28 mouse cellular contexts compared by ENCODE assay signal in the genomic region with DNA sequence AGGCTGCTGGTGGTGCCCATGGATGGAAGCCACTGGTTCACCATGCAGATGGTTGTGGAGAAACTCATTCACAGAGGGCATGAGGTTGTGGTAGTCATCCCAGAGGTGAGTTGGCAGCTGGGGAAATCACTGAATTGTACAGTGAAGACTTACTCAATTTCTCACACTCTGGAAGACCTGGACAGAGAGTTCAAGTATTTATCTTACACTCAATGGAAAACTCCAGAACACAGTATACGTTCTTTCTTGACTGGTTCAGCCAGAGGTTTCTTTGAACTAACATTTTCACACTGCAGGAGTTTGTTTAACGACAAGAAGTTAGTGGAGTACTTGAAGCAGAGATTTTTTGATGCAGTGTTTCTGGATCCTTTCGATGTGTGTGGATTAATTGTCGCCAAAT. TPM values are rescaled to one million over a fixed set of nuclear protein-coding genes. Genes with fewer than 3 reads are reported as not detected.
DNase-seq lines count a peak whose midpoint lies in the region; ATAC-seq and TF ChIP-seq lines count a peak whose summit lies in the region.
"Had no signal": no experiment of that assay in that cellular context is flagged by ENCODE, and none has a peak within 500 bp of the region (broad histone marks: within the 10 kb centered on the region; RNA-seq: fewer than 3 reads in every experiment).

No protein-coding gene starts in this region.

- no peaks in the 10 kb centered on the region for H3K36me3 ChIP-seq in intestine, embryonic 16.5 days (ENCODE audit: control insufficient read depth, insufficient read depth, low read length)
- H3K36me3 ChIP-seq in intestine, embryonic 15.5 days = no peaks in the 10 kb centered on the region
- no peaks in the 10 kb centered on the region for H3K36me3 ChIP-seq in liver, adult 2 months (ENCODE audit: control insufficient read depth, insufficient read depth, low read length)
- H3K36me3 ChIP-seq in lung, postnatal 0 days (ENCODE audit: insufficient read depth, low read length) = no peaks in the 10 kb centered on the region
- no peaks in the 10 kb centered on the region for H3K36me3 ChIP-seq in intestine, postnatal 0 days (ENCODE audit: control insufficient read depth, insufficient read depth)
- no peaks in the 10 kb centered on the region for H3K36me3 ChIP-seq in neural tube, embryonic 15.5 days
- H3K36me3 ChIP-seq: G1E had no signal

- no peak for DNase-seq in liver, adult 2 months (ENCODE audit: extremely low read depth, low read depth, low spot score)
- DNase-seq in liver = no peak
- peak; percentile 58 for DNase-seq in lung, postnatal 0 days (ENCODE audit: low spot score)
- DNase-seq in lung, postnatal 36 days = no peak
- DNase-seq: adrenal gland, adult 2 months; adrenal gland, adult 8-10 months; adrenal gland, postnatal 10 days; adrenal gland, postnatal 14 days; adrenal gland, postnatal 25 days; adrenal gland, postnatal 36 days; B cell, adult 2 months; cerebellum, adult 11 months; cerebellum, adult 11-12 months had no signal

- ATAC-seq in intestine, embryonic 16.5 days = no peak; the same call in 1 of the 2 replicates
- no peak for ATAC-seq in intestine, embryonic 15.5 days
- peak; percentile 67 for ATAC-seq in lung, postnatal 0 days
- 0 out of 2 replicates have a peak, but pooled peaks have one; percentile 27 for ATAC-seq in intestine, postnatal 0 days
- no peak for ATAC-seq in neural tube, embryonic 15.5 days (ENCODE audit: low FRiP score)
- ATAC-seq: activated CD4-positive, CD25-positive, alpha-beta regulatory T cell, adult 4 months; CD4-positive, CD25-positive, alpha-beta regulatory T cell, adult 4 months; Patski had no signal

- H3K4me3 ChIP-seq in intestine, embryonic 16.5 days (ENCODE audit: low read length) = no peak overlapping the region
- H3K4me3 ChIP-seq in intestine, embryonic 15.5 days (replicated peaks) = no peak overlapping the region
- peak overlapping the region; percentile 64 for H3K4me3 ChIP-seq in liver, adult 2 months (ENCODE audit: insufficient read depth, low read depth, low read length)
- no peak overlapping the region for H3K4me3 ChIP-seq in lung, postnatal 0 days (ENCODE audit: low read depth, low read length)
- H3K4me3 ChIP-seq in intestine, postnatal 0 days (ENCODE audit: low read depth, low read length) = no peak overlapping the region
- H3K4me3 ChIP-seq in neural tube, embryonic 15.5 days (replicated peaks) = no peak overlapping the region

- peak overlapping the region; percentile 23; the same call in 1 of the 2 replicates for H3K27ac ChIP-seq in intestine, embryonic 16.5 days (ENCODE audit: low read length)
- no peak overlapping the region for H3K27ac ChIP-seq in intestine, embryonic 15.5 days
- H3K27ac ChIP-seq in liver, adult 2 months (replicated peaks; ENCODE audit: insufficient read depth, low read depth, low read length) = peak overlapping the region; percentile 92
- H3K27ac ChIP-seq in lung, postnatal 0 days (ENCODE audit: low read length) = no peak overlapping the region
- H3K27ac ChIP-seq in intestine, postnatal 0 days (ENCODE audit: low read depth, low read length) = peak overlapping the region; percentile 3; the same call in 1 of the 2 replicates
- no peak overlapping the region for H3K27ac ChIP-seq in neural tube, embryonic 15.5 days (replicated peaks)

- no peak for TF ChIP-seq POLR2A in liver, adult 2 months (IDR thresholded peaks at IDR 0.05; ENCODE audit: extremely low read depth, insufficient read depth, low read length)

- H3K9ac ChIP-seq in intestine, embryonic 16.5 days (ENCODE audit: low read depth, low read length) = no peak overlapping the region
- no peak overlapping the region for H3K9ac ChIP-seq in intestine, embryonic 15.5 days
- peak overlapping the region; percentile 71 for H3K9ac ChIP-seq in liver, adult 2 months (ENCODE audit: low read depth, low read length)
- no peak overlapping the region for H3K9ac ChIP-seq in lung, postnatal 0 days (replicated peaks; ENCODE audit: low read depth)
- no peak overlapping the region for H3K9ac ChIP-seq in intestine, postnatal 0 days (ENCODE audit: low read depth, low read length)
- H3K9ac ChIP-seq in neural tube, embryonic 15.5 days (replicated peaks) = no peak overlapping the region

- H3K4me1 ChIP-seq in intestine, embryonic 16.5 days (ENCODE audit: control insufficient read depth, insufficient read depth, low read length) = no peaks in the 10 kb centered on the region
- no peaks in the 10 kb centered on the region for H3K4me1 ChIP-seq in intestine, embryonic 15.5 days (replicated peaks)
- H3K4me1 ChIP-seq in liver, adult 2 months (ENCODE audit: control insufficient read depth, insufficient read depth, low read length) = peaks cover 20% of the 10 kb centered on the region
- no peaks in the 10 kb centered on the region for H3K4me1 ChIP-seq in lung, postnatal 0 days (ENCODE audit: insufficient read depth, low read depth, low read length)
- 0 out of 2 replicates have a peak, but pooled peaks cover 2% of the 10 kb centered on the region for H3K4me1 ChIP-seq in intestine, postnatal 0 days (replicated peaks; ENCODE audit: control insufficient read depth, insufficient read depth, low read length)
- no peaks in the 10 kb centered on the region for H3K4me1 ChIP-seq in neural tube, embryonic 15.5 days

- whole genome bisulfite sequencing in intestine, embryonic 16.5 days = 80% methylated on average over 4 of the region's 4 CpGs
- 73% methylated on average over 4 of the region's 4 CpGs for WGBS in intestine, embryonic 15.5 days
- WGBS in liver, adult 2 months = 67% methylated on average over 4 of the region's 4 CpGs
- 47% methylated on average over 4 of the region's 4 CpGs for WGBS in lung, postnatal 0 days
- 72% methylated on average over 4 of the region's 4 CpGs for WGBS in intestine, postnatal 0 days
- WGBS in neural tube, embryonic 15.5 days = 89% methylated on average over 4 of the region's 4 CpGs

- no peaks in the 10 kb centered on the region for H3K9me3 ChIP-seq in intestine, embryonic 16.5 days (ENCODE audit: control insufficient read depth, low read length)
- H3K9me3 ChIP-seq in intestine, embryonic 15.5 days = no peaks in the 10 kb centered on the region
- no peaks in the 10 kb centered on the region for H3K9me3 ChIP-seq in lung, postnatal 0 days (ENCODE audit: low read length)
- no peaks in the 10 kb centered on the region for H3K9me3 ChIP-seq in intestine, postnatal 0 days (ENCODE audit: control insufficient read depth)
- no peaks in the 10 kb centered on the region for H3K9me3 ChIP-seq in neural tube, embryonic 15.5 days (replicated peaks)
- H3K9me3 ChIP-seq: G1E had no signal

- H3K79me2 ChIP-seq in liver, adult 2 months (ENCODE audit: control insufficient read depth, insufficient read depth, low read length) = peaks cover 10% of the 10 kb centered on the region; the same call in 1 of the 2 replicates

- H3K27me3 ChIP-seq in intestine, embryonic 16.5 days (replicated peaks; ENCODE audit: control insufficient read depth, insufficient read depth, low read length) = no peaks in the 10 kb centered on the region
- H3K27me3 ChIP-seq in intestine, embryonic 15.5 days (replicated peaks) = no peaks in the 10 kb centered on the region
- no peaks in the 10 kb centered on the region for H3K27me3 ChIP-seq in liver, adult 2 months (ENCODE audit: control insufficient read depth, insufficient read depth, low read length)
- H3K27me3 ChIP-seq in lung, postnatal 0 days (replicated peaks; ENCODE audit: insufficient read depth, low read length) = no peaks in the 10 kb centered on the region
- no peaks in the 10 kb centered on the region for H3K27me3 ChIP-seq in intestine, postnatal 0 days (replicated peaks; ENCODE audit: control insufficient read depth, insufficient read depth, low read length)
- H3K27me3 ChIP-seq in neural tube, embryonic 15.5 days (replicated peaks) = no peaks in the 10 kb centered on the region
- H3K27me3 ChIP-seq: CH12.LX had no signal

- no peak for TF ChIP-seq CTCF in liver, adult 2 months (IDR thresholded peaks at IDR 0.05; ENCODE audit: low read depth, low read length)
- no peak for TF ChIP-seq CTCF in lung, postnatal 0 days (IDR thresholded peaks at IDR 0.05)
- TF ChIP-seq CTCF in intestine, postnatal 0 days (IDR thresholded peaks at IDR 0.05; ENCODE audit: low read depth) = no peak

- peak; percentile 20; the same call in 1 of the 2 replicates for TF ChIP-seq EP300 in lung, postnatal 0 days (IDR thresholded peaks at IDR 0.05)

- 0 out of 2 replicates have a peak overlapping the region, but pooled peaks have one; percentile 5 for H3K4me2 ChIP-seq in intestine, embryonic 16.5 days (ENCODE audit: low read depth, low read length)
- no peak overlapping the region for H3K4me2 ChIP-seq in intestine, embryonic 15.5 days (replicated peaks)
- no peak overlapping the region for H3K4me2 ChIP-seq in lung, postnatal 0 days (replicated peaks; ENCODE audit: low read depth, low read length)
- H3K4me2 ChIP-seq in intestine, postnatal 0 days (replicated peaks; ENCODE audit: low read depth) = peak overlapping the region; percentile 21
- no peak overlapping the region for H3K4me2 ChIP-seq in neural tube, embryonic 15.5 days

RNA-seq across cellular contexts. Expression of a gene that starts 0.3 kb away (rescaled TPM):
- 17.8 and 23.5 TPM in 2 replicates for polyA plus RNA-seq in intestine, embryonic 16.5 days (2015; fragmentation: Nextera tagmentation; extraction: Ambion mirVana)
- polyA plus RNA-seq in intestine, embryonic 15.5 days (2015; fragmentation: Nextera tagmentation; extraction: Ambion mirVana) = 5.6 and 8.0 TPM in 2 replicates
- 177 and 194 TPM in 2 replicates for total RNA-seq in liver, adult 2 months (2014; rRNA removed)
- 142 and 259 TPM in 2 replicates for polyA plus RNA-seq in liver, adult 2 months (2012; rRNA removed)
- polyA plus RNA-seq in lung, postnatal 0 days (2015; fragmentation: Nextera tagmentation; extraction: Ambion mirVana) = 0.13 TPM in 1 of 2 replicates, not detected in the other
- polyA plus RNA-seq in intestine, postnatal 0 days (2015; fragmentation: Nextera tagmentation; extraction: Ambion mirVana) = 38.4 and 50.6 TPM in 2 replicates
- 0.12 TPM in 1 of 2 replicates, not detected in the other for polyA plus RNA-seq in neural tube, embryonic 15.5 days (2015; fragmentation: Nextera tagmentation; extraction: Ambion mirVana)
- total RNA-seq: adrenal gland, adult 18-20 months; adrenal gland, postnatal 25 days; CH12.LX; ES-E14; MEL had no signal
- polyA plus RNA-seq: adrenal gland, adult 2 months; brain, embryonic 14.5 days; C2C12; CD4-positive, CD25-positive, alpha-beta regulatory T cell, adult 4 months; G1E had no signal

RNA-seq across cellular contexts. Expression of a gene that starts 15.7 kb away (rescaled TPM):
- polyA plus RNA-seq in intestine, embryonic 16.5 days (2015; fragmentation: Nextera tagmentation; extraction: Ambion mirVana) = not detected in 2 replicates
- polyA plus RNA-seq in intestine, embryonic 15.5 days (2015; fragmentation: Nextera tagmentation; extraction: Ambion mirVana) = not detected in 2 replicates
- total RNA-seq in liver, adult 2 months (2014; rRNA removed) = 6.4 and 6.9 TPM in 2 replicates
- polyA plus RNA-seq in liver, adult 2 months (2012; rRNA removed) = 1.2 and 2.8 TPM in 2 replicates
- polyA plus RNA-seq in lung, postnatal 0 days (2015; fragmentation: Nextera tagmentation; extraction: Ambion mirVana) = not detected in 2 replicates
- 0.05 and 0.22 TPM in 2 replicates for polyA plus RNA-seq in intestine, postnatal 0 days (2015; fragmentation: Nextera tagmentation; extraction: Ambion mirVana)
- polyA plus RNA-seq in neural tube, embryonic 15.5 days (2015; fragmentation: Nextera tagmentation; extraction: Ambion mirVana) = not detected in 2 replicates
- total RNA-seq: adrenal gland, adult 2 months; adrenal gland, adult 8-10 months; adrenal gland, postnatal 25 days; CH12.LX; ES-E14; MEL had no signal
- polyA plus RNA-seq: activated CD4-positive, CD25-positive, alpha-beta regulatory T cell, adult 4 months; adrenal gland, adult 2 months; brain, embryonic 14.5 days; C2C12; CD4-positive, CD25-positive, alpha-beta regulatory T cell, adult 4 months; G1E had no signal

RNA-seq across cellular contexts. Expression of a gene that starts 16.7 kb away (rescaled TPM):
- polyA plus RNA-seq in intestine, embryonic 16.5 days (2015; fragmentation: Nextera tagmentation; extraction: Ambion mirVana) = not detected in 2 replicates
- polyA plus RNA-seq in intestine, embryonic 15.5 days (2015; fragmentation: Nextera tagmentation; extraction: Ambion mirVana) = not detected in 2 replicates
- total RNA-seq in liver, adult 2 months (2014; rRNA removed) = 4.0 and 4.6 TPM in 2 replicates
- polyA plus RNA-seq in liver, adult 2 months (2012; rRNA removed) = 0.07 and 0.11 TPM in 2 replicates
- polyA plus RNA-seq in lung, postnatal 0 days (2015; fragmentation: Nextera tagmentation; extraction: Ambion mirVana) = 0.11 TPM in 1 of 2 replicates, not detected in the other
- polyA plus RNA-seq in intestine, postnatal 0 days (2015; fragmentation: Nextera tagmentation; extraction: Ambion mirVana) = 0.05 and 0.08 TPM in 2 replicates
- polyA plus RNA-seq in neural tube, embryonic 15.5 days (2015; fragmentation: Nextera tagmentation; extraction: Ambion mirVana) = not detected in 2 replicates
- total RNA-seq: adrenal gland, adult 18-20 months; adrenal gland, adult 2 months; adrenal gland, adult 8-10 months; adrenal gland, postnatal 14 days; adrenal gland, postnatal 25 days; adrenal gland, postnatal 36 days; adrenal gland, postnatal 4 days; CH12.LX; ES-E14; G1E; MEL had no signal
- polyA plus RNA-seq: activated CD4-positive, CD25-positive, alpha-beta regulatory T cell, adult 4 months; adrenal gland, adult 2 months; brain, embryonic 14.5 days; C2C12; CD4-positive, CD25-positive, alpha-beta regulatory T cell, adult 4 months; G1E; Patski had no signal

RNA-seq across cellular contexts. Expression of a gene that starts 24.0 kb away (rescaled TPM):
- polyA plus RNA-seq in intestine, embryonic 16.5 days (2015; fragmentation: Nextera tagmentation; extraction: Ambion mirVana) = 82.7 and 89.2 TPM in 2 replicates
- 49.1 and 49.8 TPM in 2 replicates for polyA plus RNA-seq in intestine, embryonic 15.5 days (2015; fragmentation: Nextera tagmentation; extraction: Ambion mirVana)
- 20.1 and 51.1 TPM in 2 replicates for total RNA-seq in liver, adult 2 months (2014; rRNA removed)
- polyA plus RNA-seq in liver, adult 2 months (2012; rRNA removed) = 2.0 and 3.9 TPM in 2 replicates
- polyA plus RNA-seq in lung, postnatal 0 days (2015; fragmentation: Nextera tagmentation; extraction: Ambion mirVana) = 2.5 and 2.7 TPM in 2 replicates
- 57.4 and 60.9 TPM in 2 replicates for polyA plus RNA-seq in intestine, postnatal 0 days (2015; fragmentation: Nextera tagmentation; extraction: Ambion mirVana)
- 1.5 and 3.7 TPM in 2 replicates for polyA plus RNA-seq in neural tube, embryonic 15.5 days (2015; fragmentation: Nextera tagmentation; extraction: Ambion mirVana)
- total RNA-seq: MEL had no signal
- polyA plus RNA-seq: C2C12 had no signal

RNA-seq across cellular contexts. Expression of a gene that starts 32.1 kb away (rescaled TPM):
- 0.36 and 0.49 TPM in 2 replicates for polyA plus RNA-seq in intestine, embryonic 16.5 days (2015; fragmentation: Nextera tagmentation; extraction: Ambion mirVana)
- polyA plus RNA-seq in intestine, embryonic 15.5 days (2015; fragmentation: Nextera tagmentation; extraction: Ambion mirVana) = 0.29 and 0.36 TPM in 2 replicates
- 97.1 and 102 TPM in 2 replicates for total RNA-seq in liver, adult 2 months (2014; rRNA removed)
- polyA plus RNA-seq in liver, adult 2 months (2012; rRNA removed) = 77.3 and 91.0 TPM in 2 replicates
- polyA plus RNA-seq in lung, postnatal 0 days (2015; fragmentation: Nextera tagmentation; extraction: Ambion mirVana) = 2.4 and 3.2 TPM in 2 replicates
- polyA plus RNA-seq in intestine, postnatal 0 days (2015; fragmentation: Nextera tagmentation; extraction: Ambion mirVana) = 0.35 and 0.58 TPM in 2 replicates
- polyA plus RNA-seq in neural tube, embryonic 15.5 days (2015; fragmentation: Nextera tagmentation; extraction: Ambion mirVana) = 0.10 TPM in 1 of 2 replicates, not detected in the other
- total RNA-seq: MEL had no signal
- polyA plus RNA-seq: activated CD4-positive, CD25-positive, alpha-beta regulatory T cell, adult 4 months; C2C12; CD4-positive, CD25-positive, alpha-beta regulatory T cell, adult 4 months; G1E had no signal

Comparison
In these comparisons a context has a peak if more than half of its experiments do, and no peak if none do; other contexts are left out.
1. ATAC-seq: peak in lung, postnatal 0 days (single experiment) and intestine, postnatal 0 days (single experiment); none in intestine, embryonic 16.5 days (single experiment), intestine, embryonic 15.5 days (single experiment) and neural tube, embryonic 15.5 days (single experiment).
2. H3K27ac ChIP-seq: peak in intestine, embryonic 16.5 days (single experiment), liver, adult 2 months (single experiment) and intestine, postnatal 0 days (single experiment); none in intestine, embryonic 15.5 days (single experiment), lung, postnatal 0 days (single experiment) and neural tube, embryonic 15.5 days (single experiment).
3. H3K4me2 ChIP-seq: peak in intestine, embryonic 16.5 days (single experiment) and intestine, postnatal 0 days (single experiment); none in intestine, embryonic 15.5 days (single experiment), lung, postnatal 0 days (single experiment) and neural tube, embryonic 15.5 days (single experiment).